13 mouse cellular contexts compared by ENCODE assay signal in genomic region chr12:100956028-100956427, GRCm38 (mm10). TPM values are rescaled to one million over a fixed set of nuclear protein-coding genes. Genes with fewer than 3 reads are reported as not detected.
DNase-seq lines count a peak whose midpoint lies in the region; ATAC-seq and TF ChIP-seq lines count a peak whose summit lies in the region.
"Had no signal": no experiment of that assay in that cellular context is flagged by ENCODE, and none has a peak within 500 bp of the region (broad histone marks: within the 10 kb centered on the region; RNA-seq: fewer than 3 reads in every experiment).

No protein-coding gene starts in this region.

- H3K9me3 ChIP-seq in heart, embryonic 12.5 days (replicated peaks): no peaks in the 10 kb centered on the region
- no peaks in the 10 kb centered on the region for H3K9me3 ChIP-seq in liver, postnatal 0 days (ENCODE audit: low read length)
- H3K9me3 ChIP-seq: limb, embryonic 12.5 days had no signal

- peak; percentile 76; the same call in 1 of the 2 replicates for ATAC-seq in heart, embryonic 12.5 days (ENCODE audit: insufficient number of reproducible peaks, low FRiP score)
- ATAC-seq in common myeloid progenitor, adult 5-6 weeks (replicated peaks; ENCODE audit: low read depth, poor library complexity, severe bottlenecking): peak; percentile 24; the same call in 1 of the 2 replicates
- peak; percentile 66 for ATAC-seq in liver, postnatal 0 days

- no peaks in the 10 kb centered on the region for H3K79me2 ChIP-seq in C2C12 (ENCODE audit: control insufficient read depth, insufficient read depth)

- H3K4me1 ChIP-seq in heart, embryonic 12.5 days (replicated peaks): peaks cover 28% of the 10 kb centered on the region
- H3K4me1 ChIP-seq in liver, postnatal 0 days (ENCODE audit: insufficient read depth): peaks cover 50% of the 10 kb centered on the region

- H3K27me3 ChIP-seq in heart, embryonic 12.5 days (replicated peaks): peaks cover 86% of the 10 kb centered on the region
- H3K27me3 ChIP-seq in C2C12 (ENCODE audit: control insufficient read depth, insufficient read depth, insufficient read length): no peaks in the 10 kb centered on the region
- H3K27me3 ChIP-seq in liver, postnatal 0 days (ENCODE audit: insufficient read depth, low read length): no peaks in the 10 kb centered on the region

- H3K27ac ChIP-seq in heart, embryonic 12.5 days (ENCODE audit: poor library complexity, severe bottlenecking): peak overlapping the region; percentile 57
- H3K27ac ChIP-seq in liver, postnatal 0 days (ENCODE audit: low read depth): peak overlapping the region; percentile 98

- no peak overlapping the region for H3K9ac ChIP-seq in heart, embryonic 12.5 days
- peak overlapping the region; percentile 62 for H3K9ac ChIP-seq in liver, postnatal 0 days (replicated peaks)
- H3K9ac ChIP-seq: limb, embryonic 12.5 days had no signal

- H3K79me3 ChIP-seq in C2C12 (ENCODE audit: low read depth): no peaks in the 10 kb centered on the region

- TF ChIP-seq EP300 in liver, postnatal 0 days (IDR thresholded peaks at IDR 0.05; ENCODE audit: low read depth): peak; percentile 97

- whole genome bisulfite sequencing in heart, embryonic 12.5 days: 69% methylated on average over 2 of the region's 2 CpGs
- WGBS in liver, postnatal 0 days (ENCODE audit: insufficient replicate concordance): 64% methylated on average over 2 of the region's 2 CpGs

- H3K36me3 ChIP-seq in heart, embryonic 12.5 days: no peaks in the 10 kb centered on the region
- H3K36me3 ChIP-seq in C2C12 (ENCODE audit: control insufficient read depth, insufficient read depth): peaks cover 5% of the 10 kb centered on the region
- H3K36me3 ChIP-seq in liver, postnatal 0 days (replicated peaks; ENCODE audit: insufficient read depth, low read length): peaks cover 20% of the 10 kb centered on the region
- H3K36me3 ChIP-seq: limb, embryonic 12.5 days had no signal

- DNase-seq in heart, adult 11 months: no peak
- DNase-seq in liver, postnatal 0 days: peak; percentile 69
- DNase-seq in adrenal gland, adult 18-20 months (ENCODE audit: low spot score in 2 of 2): no peak
- DNase-seq in retina, postnatal 1 day: no peak
- no peak for DNase-seq in left cerebral cortex, adult 11 months (ENCODE audit: low spot score)
- DNase-seq: adrenal gland, postnatal 10 days; B cell, adult 2 months; cerebellum, adult 9-11 months; right cerebral cortex, postnatal 14 days had no signal

- no peak overlapping the region for H3ac ChIP-seq in C2C12 (ENCODE audit: control insufficient read depth, insufficient read length, low read depth)

- no peak overlapping the region for H3K4me3 ChIP-seq in heart, embryonic 12.5 days
- no peak overlapping the region for H3K4me3 ChIP-seq in C2C12 (ENCODE audit: insufficient read depth, poor library complexity, severe bottlenecking)
- H3K4me3 ChIP-seq in liver, postnatal 0 days (ENCODE audit: low read depth, low read length): no peak overlapping the region; the same call in 1 of the 2 replicates
- H3K4me3 ChIP-seq: limb, embryonic 12.5 days had no signal

- no peak overlapping the region for H3K4me2 ChIP-seq in heart, embryonic 12.5 days
- peak overlapping the region; percentile 52 for H3K4me2 ChIP-seq in liver, postnatal 0 days (ENCODE audit: low read depth, low read length)
- H3K4me2 ChIP-seq: limb, embryonic 12.5 days had no signal

- no peak for TF ChIP-seq CTCF in C2C12 (IDR thresholded peaks at IDR 0.05; ENCODE audit: control insufficient read depth, insufficient read depth, insufficient read length)
- no peak for TF ChIP-seq CTCF in liver, postnatal 0 days (IDR thresholded peaks at IDR 0.05; ENCODE audit: low read depth)

TF ChIP-seq in C2C12, 6 proteins besides CTCF, POLR2A, EP300 and RAD21:
- TF ChIP-seq MYOD1 (IDR thresholded peaks at IDR 0.05; ENCODE audit: control insufficient read depth, insufficient read length, low read depth): peak; percentile 37
- no peak for TF ChIP-seq FOSL1 (IDR thresholded peaks at IDR 0.05; ENCODE audit: insufficient read depth, low read length, poor library complexity, severe bottlenecking)
- no peak for TF ChIP-seq USF1 (IDR thresholded peaks at IDR 0.05; ENCODE audit: low read depth)

RNA-seq across cellular contexts. Expression of gene Gpr68, which starts 48.0 kb away (rescaled TPM):
- 4.4 and 6.2 TPM in 2 replicates for polyA plus RNA-seq in heart, embryonic 12.5 days (2016; fragmentation: Nextera tagmentation; extraction: Ambion mirVana)
- polyA plus RNA-seq in C2C12 (2012; fragmentation: generic; extraction: Trizol): 0.13 TPM
- not detected in 2 replicates for total RNA-seq in common myeloid progenitor, adult 5-6 weeks (2017)
- polyA plus RNA-seq in liver, postnatal 0 days (2015; fragmentation: Nextera tagmentation; extraction: Ambion mirVana): 0.12 and 0.33 TPM in 2 replicates
- 1 to 10 TPM; 1.1 to 1.9 TPM for total RNA-seq in adrenal gland, adult 18-20 months (2021)

Comparison
In these comparisons a context has a peak if more than half of its experiments do, and no peak if none do; other contexts are left out.
1. ATAC-seq: peak in every context shown above with its lines; median percentile 76 in heart, embryonic 12.5 days; 66 in liver, postnatal 0 days; 24 in common myeloid progenitor, adult 5-6 weeks.